Mouse (Mus musculus) small intestine, adult 2 months (tissue): Measurements from ENCODE around the gene Ndufaf5. TPM values are rescaled to one million over a fixed set of nuclear protein-coding genes. Genes with fewer than 3 reads are reported as not detected.
"Not testable (repeated sequence)": the region's sequence is repeated elsewhere in the genome, so short reads cannot be mapped to it uniquely, and the experiment has no call there.

Experiments
- H3K27ac ChIP-seq: fragments of 200-500 bp; 2 replicates; pipeline ENCODE4 v1.5.1; 2012; ENCODE audit warnings: low read depth, low read length, control low read depth, inconsistent platforms; ENCODE audit not compliant: insufficient read depth
- H3K27me3 ChIP-seq: fragments of 200-500 bp; 2 replicates; pipeline ENCODE4 v1.6.1; 2012; ENCODE audit warnings: mild to moderate bottlenecking, moderate library complexity, low read length, inconsistent platforms; ENCODE audit not compliant: control insufficient read depth, insufficient read depth
- H3K36me3 ChIP-seq: fragments of 200-500 bp; 2 replicates; pipeline ENCODE4 v1.6.1; 2012; ENCODE audit warnings: mild to moderate bottlenecking, low read length, control low read depth, inconsistent platforms; ENCODE audit not compliant: control insufficient read depth, insufficient read depth
- H3K4me1 ChIP-seq: fragments of 200-500 bp; 2 replicates; pipeline ENCODE4 v1.6.1; 2012; ENCODE audit warnings: low read length, inconsistent platforms, mixed read lengths; ENCODE audit not compliant: control insufficient read depth, insufficient read depth, insufficient read length
- H3K4me3 ChIP-seq: fragments of 200-500 bp; 2 replicates; pipeline ENCODE4 v1.5.1; 2012; ENCODE audit warnings: low read depth, mild to moderate bottlenecking, control low read depth, inconsistent platforms, low read length, moderate library complexity
- CTCF ChIP-seq: fragments of 200-500 bp; IDR thresholded peaks from 2 replicates; pipeline ENCODE4 v1.5.1; 2012; ENCODE audit warnings: low read depth, mild to moderate bottlenecking, control low read depth, inconsistent platforms, low read length, moderate library complexity, mixed read lengths; ENCODE audit not compliant: insufficient replicate concordance, insufficient read length; ENCODE audit errors: extremely low read depth
- POLR2A ChIP-seq: fragments of 200-500 bp; IDR thresholded peaks from 2 replicates; pipeline ENCODE4 v1.6.1; 2012; ENCODE audit warnings: low read depth, mild to moderate bottlenecking, control low read depth, inconsistent platforms, low read length, moderate library complexity
- WGBS: fragments of 180-500 bp; shearing (Covaris S2); methylation state at CpG from one replicate; pipeline ENCODE4 v1.1.7; 2018; 5-methylcytosine and 5-hydroxymethylcytosine counted together
- polyA plus RNA-seq: library from polyadenylated mRNA; depleted of rRNA; stranded (reverse); fragments of >200 nt; gene quantifications from 2 replicates; pipeline ENCODE4 v1.2.3, GENCODE M21; 2012; rRNA removed

Ndufaf5 gene
- 1.4 and 1.5 TPM in 2 replicates for polyA plus RNA-seq

GRCm38 (mm10) chr2:140170127-140170802 is at the start of gene Ndufaf5, which contains the start of gene Esf1:
TSS of gene Ndufaf5 (plus strand) at chr2:140170649.
TSS of gene Esf1 (minus strand) at chr2:140170564.
- WGBS = under 1% methylated on average over 43 of the region's 43 CpGs

DNA sequence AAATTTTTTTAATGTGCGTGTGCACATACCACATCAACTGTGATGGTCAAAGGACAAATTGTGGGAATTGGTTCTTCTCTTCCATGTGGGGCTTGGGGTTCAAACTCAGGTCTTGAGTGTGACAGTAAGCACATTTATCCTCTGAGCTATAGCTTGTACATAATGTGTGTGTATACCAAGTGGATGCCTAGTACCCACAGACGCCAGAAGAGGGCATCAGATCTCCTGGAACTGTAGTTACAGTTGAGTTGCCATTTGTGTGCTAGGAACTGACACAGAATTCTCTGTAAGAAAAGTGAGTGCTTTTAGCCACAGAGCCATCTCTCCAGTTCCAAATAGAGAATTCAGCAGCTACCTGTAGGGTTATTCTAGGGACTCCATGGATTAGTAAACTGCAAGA is 44.9 kb upstream of the Ndufaf5 start:
- Histone ChIP-seq H3K4me3 (no peak overlapping the region), H3K27me3 (no peaks in the 10 kb centered on the region), H3K36me3 (peaks cover 40% of the 10 kb centered on the region), H3K4me1 (no peaks in the 10 kb centered on the region), H3K27ac (no peak overlapping the region)
- WGBS = 92% methylated on average over 2 of the region's 2 CpGs
- TF ChIP-seq CTCF (no peak), POLR2A (no peak)

More at GRCm38 (mm10) chr2:140170127-140170802, at the start of gene Ndufaf5, which contains the start of gene Esf1:
- Histone ChIP-seq H3K27me3 (no peaks in the 10 kb centered on the region), H3K4me3 (peak within 1 kb of the TSS; percentile 77), H3K36me3 (peaks cover 7% of the 10 kb centered on the region), H3K4me1 (no peaks in the 10 kb centered on the region), H3K27ac (peak within 1 kb of the TSS; percentile 74)
- TF ChIP-seq POLR2A (peak; percentile 28; the same call in 1 of the 2 replicates), CTCF (no peak)

- H3K27me3 ChIP-seq, H3K27ac ChIP-seq, H3K4me1 ChIP-seq, H3K4me3 ChIP-seq: not testable (repeated sequence)
- 91% methylated on average over 4 of the region's 4 CpGs for WGBS
- H3K36me3 ChIP-seq = peaks cover 21% of the 10 kb centered on the region
These were observed 18.7 kb upstream of the Ndufaf5 start, which contains the start of gene Gm17374 for GRCm38 (mm10) chr2:140151743-140152142. TSS of gene Gm17374 (plus strand) at chr2:140152043.

DNA sequence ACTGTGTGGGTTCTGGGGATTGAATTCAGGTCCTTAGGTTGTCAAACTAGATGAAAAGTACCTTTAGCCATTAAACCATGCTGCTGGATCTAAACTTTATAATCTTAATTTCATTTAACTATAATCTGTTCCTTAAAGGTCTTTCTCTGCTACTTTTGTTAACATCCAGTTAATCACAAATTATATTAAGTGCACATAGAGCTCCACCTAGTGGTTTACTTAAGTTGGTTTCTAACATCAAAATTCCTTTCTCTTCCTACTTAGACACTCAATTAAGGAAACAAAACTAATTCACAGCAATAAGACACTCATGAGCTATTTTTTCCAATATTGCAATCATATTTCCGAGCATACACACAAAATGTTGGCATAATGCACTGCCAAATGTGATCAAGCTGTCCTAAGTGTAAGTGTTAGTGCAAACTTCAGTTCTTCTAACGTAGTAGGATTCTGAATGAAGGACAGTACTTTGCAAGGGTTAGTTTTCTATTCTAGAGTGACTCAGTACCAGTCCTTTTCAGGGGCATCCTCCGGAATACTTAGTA is 11.2 kb upstream of the Ndufaf5 start:
- H3K4me3 ChIP-seq = no peak overlapping the region
- TF ChIP-seq POLR2A (no peak), CTCF (no peak)
- no peaks in the 10 kb centered on the region for H3K27me3 ChIP-seq
- peaks cover 22% of the 10 kb centered on the region for H3K36me3 ChIP-seq
- 71% methylated on average over 3 of the region's 3 CpGs for WGBS
- no peaks in the 10 kb centered on the region for H3K4me1 ChIP-seq
- no peak overlapping the region for H3K27ac ChIP-seq

DNA sequence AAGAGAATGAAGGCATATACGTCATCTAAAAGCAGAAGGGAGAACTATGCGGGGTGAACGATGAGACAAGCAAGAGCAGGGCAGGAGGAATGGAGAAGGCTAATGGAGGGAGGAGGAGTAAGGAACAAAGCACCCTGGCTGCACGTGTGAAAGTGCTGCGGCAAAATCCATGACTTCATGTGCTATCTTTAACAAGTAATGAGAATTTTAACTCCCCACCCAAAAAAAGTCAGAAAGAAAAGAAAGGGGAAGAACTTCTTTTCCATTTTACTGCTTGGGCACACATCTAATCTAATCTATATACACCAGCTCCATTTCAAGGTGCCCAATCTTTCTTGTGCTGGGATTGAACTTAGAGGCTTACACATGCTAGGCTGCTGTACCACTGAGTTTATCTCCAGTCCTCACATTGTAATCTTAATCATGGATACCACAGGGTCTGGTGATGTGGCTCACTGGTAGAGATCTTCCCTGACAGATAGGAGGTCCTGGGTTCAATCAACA is 7.0 kb upstream of the Ndufaf5 start:
- H3K36me3 ChIP-seq = peaks cover 18% of the 10 kb centered on the region
- no peaks in the 10 kb centered on the region for H3K27me3 ChIP-seq
- no peak overlapping the region for H3K27ac ChIP-seq
- no peak overlapping the region for H3K4me3 ChIP-seq
- TF ChIP-seq POLR2A (no peak), CTCF (no peak)
- WGBS = 87% methylated on average over 5 of the region's 5 CpGs
- H3K4me1 ChIP-seq = no peaks in the 10 kb centered on the region

DNA sequence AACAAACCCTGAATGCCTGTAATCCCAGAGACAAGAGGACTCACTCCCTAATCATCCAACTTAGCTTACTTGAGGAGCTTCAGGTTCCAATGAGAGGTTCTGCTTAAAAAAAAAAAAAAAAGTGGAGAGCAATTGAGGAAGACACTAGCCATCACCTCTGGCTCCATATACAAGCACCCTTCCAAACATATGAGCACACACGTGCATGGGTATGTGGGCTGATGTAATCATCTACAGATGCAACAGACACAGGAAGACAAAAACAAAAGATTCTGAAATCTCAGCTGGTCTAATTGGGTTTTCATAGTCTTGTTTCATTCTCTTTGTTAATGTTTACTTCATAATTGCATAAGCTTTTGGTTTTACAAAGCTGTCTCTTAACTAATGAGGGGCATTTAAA is 1.4 kb upstream of the Ndufaf5 start:
- Histone ChIP-seq H3K27ac (no peak overlapping the region), H3K27me3 (no peaks in the 10 kb centered on the region), H3K36me3 (peaks cover 10% of the 10 kb centered on the region), H3K4me3 (no peak overlapping the region), H3K4me1 (no peaks in the 10 kb centered on the region)
- TF ChIP-seq CTCF (no peak), POLR2A (no peak)
- 46% methylated on average over 1 of the region's 1 CpGs for WGBS

DNA sequence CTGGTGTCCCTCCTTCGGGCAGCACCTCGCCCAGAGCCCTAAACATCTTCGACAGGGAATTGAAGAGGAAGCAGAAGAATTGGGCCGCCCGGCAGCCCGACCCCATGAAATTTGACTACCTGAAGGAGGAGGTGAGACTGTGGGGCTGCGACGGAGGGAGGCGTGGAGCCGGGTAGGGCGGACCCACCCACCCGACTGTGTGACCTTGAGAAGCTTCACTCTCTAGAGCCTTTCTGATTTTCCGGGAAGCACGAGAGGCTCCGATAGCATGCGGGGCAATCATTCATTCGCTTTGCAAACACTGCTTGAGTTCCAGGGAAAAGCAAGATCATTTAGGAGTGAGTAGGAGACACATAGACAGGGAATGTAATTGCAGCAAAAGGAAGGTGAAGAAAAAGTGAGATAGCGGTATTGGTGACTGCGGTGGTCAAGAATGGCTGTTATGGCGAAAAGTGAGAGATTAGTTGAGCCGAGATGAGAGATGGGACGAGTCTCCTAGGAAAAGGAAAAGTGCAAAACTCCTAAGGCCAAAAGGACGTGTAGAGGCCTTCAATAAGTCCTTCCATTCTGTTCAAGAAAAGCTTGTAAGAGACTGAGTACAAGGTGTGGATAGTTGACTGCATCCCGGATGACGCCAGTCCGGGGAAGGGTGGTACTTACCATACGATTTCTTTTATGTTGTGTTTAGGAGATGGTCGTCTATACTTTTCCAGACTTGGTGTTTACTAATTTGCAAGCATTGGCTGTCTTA is 529 bp downstream of the Ndufaf5 start:
- Histone ChIP-seq H3K36me3 (peaks cover 9% of the 10 kb centered on the region), H3K4me3 (peak overlapping the region; percentile 77), H3K27ac (peak overlapping the region; percentile 74), H3K27me3 (no peaks in the 10 kb centered on the region), H3K4me1 (no peaks in the 10 kb centered on the region)
- 3% methylated on average over 28 of the region's 28 CpGs for WGBS
- TF ChIP-seq POLR2A (no peak), CTCF (no peak)

DNA sequence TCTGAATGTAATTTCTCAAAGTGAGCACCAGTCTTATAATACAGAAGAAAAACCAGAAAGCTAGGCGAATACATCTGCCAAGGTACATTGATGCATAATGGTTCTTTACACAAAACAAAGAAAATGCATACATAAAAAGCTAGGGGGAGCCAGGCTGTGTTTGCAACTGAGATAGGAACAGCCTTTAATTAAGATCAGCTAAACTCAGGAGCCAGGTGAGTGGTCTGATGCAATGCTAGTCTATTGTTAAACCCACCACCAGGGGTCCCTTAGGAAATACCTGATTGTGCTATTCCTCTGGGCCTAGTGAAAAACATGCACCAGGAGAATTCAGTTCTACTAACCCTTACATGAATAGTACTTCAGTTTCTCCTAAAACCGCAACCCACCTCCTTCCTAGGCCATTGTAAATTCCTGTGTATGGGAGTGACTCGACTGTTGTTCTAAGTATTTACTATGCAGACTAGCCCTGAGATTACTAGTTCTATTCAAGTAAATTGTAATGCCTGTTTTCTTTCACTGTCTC is 15.3 kb downstream of the Ndufaf5 start:
- peaks cover 19% of the 10 kb centered on the region for H3K36me3 ChIP-seq
- H3K4me1 ChIP-seq, H3K27ac ChIP-seq, H3K4me3 ChIP-seq, H3K27me3 ChIP-seq: not testable (repeated sequence)
- 91% methylated on average over 3 of the region's 3 CpGs for WGBS
